Mouse (Mus musculus) MEL (cell line): ENCODE data around the gene Gm6096.

Source experiments
- CTCF ChIP-seq, 3 experiments: IDR thresholded peaks in 2 of 3; conservative IDR thresholded peaks in 1 of 3; 2 replicates each; pipeline ENCODE4 v1.5.1; 2011 to 2012; ENCODE audit warnings: low read length in 3 of 3, low read depth in 2 of 3, mild to moderate bottlenecking in 2 of 3, improper control_type of control experiment in 1 of 3, inconsistent platforms in 1 of 3, mixed read lengths in 1 of 3, moderate library complexity in 1 of 3; ENCODE audit not compliant: control insufficient read depth in 1 of 3, insufficient read depth in 1 of 3, poor library complexity in 1 of 3, severe bottlenecking in 1 of 3
- ELF1 ChIP-seq: IDR thresholded peaks from 2 replicates; pipeline ENCODE4 v1.6.1; 2014; ENCODE audit warnings: low read depth, mild to moderate bottlenecking, inconsistent platforms, low read length, improper control_type of control experiment, moderate library complexity
- EP300 ChIP-seq, 2 experiments: IDR thresholded peaks; 2 replicates each; pipeline ENCODE4 v1.6.1; 2011; ENCODE audit warnings: improper control_type of control experiment in 2 of 2, low read length in 2 of 2, low read depth in 1 of 2, mild to moderate bottlenecking in 1 of 2
- JUND ChIP-seq: IDR thresholded peaks from 2 replicates; pipeline ENCODE4 v1.6.1; 2011; ENCODE audit warnings: low read depth, mild to moderate bottlenecking, improper control_type of control experiment, low read length
- MAX ChIP-seq: IDR thresholded peaks from 2 replicates; pipeline ENCODE4 v1.6.1; 2011; ENCODE audit warnings: low read length, improper control_type of control experiment
- MEF2A ChIP-seq: IDR thresholded peaks from 2 replicates; pipeline ENCODE4 v1.6.1; 2014; ENCODE audit warnings: low read depth, mild to moderate bottlenecking, inconsistent platforms, low read length, improper control_type of control experiment; ENCODE audit not compliant: poor library complexity, insufficient replicate concordance, severe bottlenecking; ENCODE audit errors: extremely low read depth
- MYC ChIP-seq: IDR thresholded peaks from 2 replicates; pipeline ENCODE4 v1.6.1; 2011; ENCODE audit warnings: low read depth, mild to moderate bottlenecking, low read length, improper control_type of control experiment, moderate library complexity
- POLR2A ChIP-seq, 2 experiments: IDR thresholded peaks; 2 replicates each; pipeline ENCODE4 v1.6.1; 2011 to 2012; ENCODE audit warnings: low read length in 2 of 2, mild to moderate bottlenecking in 2 of 2, control low read depth in 1 of 2, improper control_type of control experiment in 1 of 2, low read depth in 1 of 2, moderate library complexity in 1 of 2; ENCODE audit not compliant: control insufficient read depth in 1 of 2, insufficient read depth in 1 of 2, poor library complexity in 1 of 2
- USF1 ChIP-seq: IDR thresholded peaks from 2 replicates; pipeline ENCODE4 v1.6.1; 2014; ENCODE audit warnings: low read depth, mild to moderate bottlenecking, inconsistent platforms, low read length, improper control_type of control experiment, moderate library complexity
- ZC3H11A ChIP-seq: IDR thresholded peaks from 2 replicates; pipeline ENCODE4 v1.6.1; 2012; ENCODE audit warnings: low read depth, mild to moderate bottlenecking, inconsistent platforms, low read length, improper control_type of control experiment

- TF ChIP-seq EP300 (IDR thresholded peaks at IDR 0.05; ENCODE audit: low read depth in 1 of 2, low read length in 2 of 2) (no peak), ELF1 (no peak), MAX (no peak), JUND (no peak), CTCF (IDR thresholded peaks at IDR 0.05 in 2 of 3, conservative IDR thresholded peaks at IDR 0.05 in 1 of 3; ENCODE audit: control insufficient read depth in 1 of 3, insufficient read depth in 1 of 3, low read depth in 2 of 3, low read length in 3 of 3, poor library complexity in 1 of 3, severe bottlenecking in 1 of 3) (no peak), ZC3H11A (no peak), MYC (no peak), USF1 (no peak), POLR2A (IDR thresholded peaks at IDR 0.05; ENCODE audit: control insufficient read depth in 1 of 2, insufficient read depth in 1 of 2, low read depth in 1 of 2, low read length in 2 of 2, poor library complexity in 1 of 2) (no peak), MEF2A (no peak)
These were observed 35.4 kb upstream of the Gm6096 start for GRCm38 (mm10) chr7:34215481-34215880.
